In genomic region chr7:139595862-139596261, GRCm38 (mm10) we compare ENCODE assay signal across 26 mouse cellular contexts. TPM values are rescaled to one million over a fixed set of nuclear protein-coding genes. Genes with fewer than 3 reads are reported as not detected.
DNase-seq lines count a peak whose midpoint lies in the region; ATAC-seq lines count a peak whose summit lies in the region.
"Had no signal": no experiment of that assay in that cellular context is flagged by ENCODE, and none has a peak within 500 bp of the region (broad histone marks: within the 10 kb centered on the region; RNA-seq: fewer than 3 reads in every experiment).

No protein-coding gene starts in this region.

- DNase-seq in 3134 (ENCODE audit: extremely low read depth, insufficient read length, low spot score) (peak; percentile 53), 3T3-L1 (ENCODE audit: low read depth, low spot score) (peak; percentile 21)
- no peak for DNase-seq in cerebellum, adult 18-20 months
- DNase-seq: adrenal gland, adult 8-10 months; adrenal gland, postnatal 25 days; cerebellum, adult 11-12 months; cerebellum, adult 9-10 months; cerebellum, postnatal 14 days; embryo, embryonic 11 days; gastrocnemius, postnatal 25 days; heart, adult 2 months had no signal

- peak; percentile 88 for ATAC-seq in common myeloid progenitor, adult 5-6 weeks (replicated peaks; ENCODE audit: low read depth, poor library complexity, severe bottlenecking)
- ATAC-seq in megakaryocyte progenitor cell, adult 5-6 weeks (replicated peaks; ENCODE audit: poor library complexity) = peak; percentile 73
- no peak for ATAC-seq in kidney, embryonic 15.5 days (replicated peaks; ENCODE audit: low FRiP score)
- ATAC-seq: activated CD4-positive, CD25-positive, alpha-beta regulatory T cell, adult 4 months; forebrain, embryonic 15.5 days; intestine, postnatal 0 days had no signal

- H3K36me3 ChIP-seq in kidney, embryonic 15.5 days = no peaks in the 10 kb centered on the region
- H3K36me3 ChIP-seq: embryonic facial prominence, embryonic 10.5 days; embryonic facial prominence, embryonic 13.5 days; forebrain, embryonic 12.5 days; forebrain, embryonic 15.5 days; hindbrain, embryonic 10.5 days had no signal

- H3K4me2 ChIP-seq in kidney, embryonic 15.5 days = no peak overlapping the region
- H3K4me2 ChIP-seq: embryonic facial prominence, embryonic 13.5 days; forebrain, embryonic 12.5 days; forebrain, embryonic 15.5 days; heart, embryonic 11.5 days; hindbrain, embryonic 14.5 days had no signal

- no peaks in the 10 kb centered on the region for H3K4me1 ChIP-seq in kidney, embryonic 15.5 days
- H3K4me1 ChIP-seq: embryonic facial prominence, embryonic 10.5 days; forebrain, embryonic 12.5 days; forebrain, embryonic 15.5 days; hindbrain, embryonic 10.5 days had no signal

- H3K27ac ChIP-seq in kidney, embryonic 15.5 days = no peak overlapping the region
- H3K27ac ChIP-seq: embryonic facial prominence, embryonic 10.5 days; embryonic facial prominence, embryonic 13.5 days; forebrain, embryonic 12.5 days; forebrain, embryonic 15.5 days; heart, adult 2 months; hindbrain, embryonic 10.5 days; hindbrain, embryonic 14.5 days had no signal

- no peak overlapping the region for H3K9ac ChIP-seq in kidney, embryonic 15.5 days
- H3K9ac ChIP-seq: embryonic facial prominence, embryonic 13.5 days; forebrain, embryonic 12.5 days; forebrain, embryonic 15.5 days; hindbrain, embryonic 14.5 days had no signal

- no peaks in the 10 kb centered on the region for H3K9me3 ChIP-seq in kidney, embryonic 15.5 days (replicated peaks)
- H3K9me3 ChIP-seq: embryonic facial prominence, embryonic 10.5 days; embryonic facial prominence, embryonic 13.5 days; forebrain, embryonic 12.5 days; forebrain, embryonic 15.5 days; hindbrain, embryonic 10.5 days had no signal

- no peak overlapping the region for H3K4me3 ChIP-seq in kidney, embryonic 15.5 days (replicated peaks)
- H3K4me3 ChIP-seq: embryonic facial prominence, embryonic 10.5 days; embryonic facial prominence, embryonic 13.5 days; erythroblast, embryonic 14.5 days; forebrain, embryonic 12.5 days; forebrain, embryonic 15.5 days; heart, adult 2 months; hindbrain, embryonic 10.5 days had no signal

- WGBS in kidney, embryonic 15.5 days = 64% methylated on average over 6 of the region's 6 CpGs

- H3K27me3 ChIP-seq in kidney, embryonic 15.5 days = peaks cover 16% of the 10 kb centered on the region

RNA-seq across cellular contexts. Expression of gene Nkx6-2, which starts 13.3 kb away (rescaled TPM):
- not detected in 2 replicates for total RNA-seq in common myeloid progenitor, adult 5-6 weeks (2017)
- not detected in 2 replicates for total RNA-seq in megakaryocyte progenitor cell, adult 5-6 weeks (2015)
- not detected in 2 replicates for total RNA-seq in megakaryocyte progenitor cell, adult 5-6 weeks (2017)
- polyA plus RNA-seq in kidney, embryonic 15.5 days (2015; fragmentation: Nextera tagmentation; extraction: Ambion mirVana) = not detected in 2 replicates
- total RNA-seq: adrenal gland, postnatal 25 days; gastrocnemius, adult 8-10 months; gastrocnemius, postnatal 25 days had no signal
- polyA plus RNA-seq: activated CD4-positive, CD25-positive, alpha-beta regulatory T cell, adult 4 months; embryonic facial prominence, embryonic 13.5 days; erythroblast, embryonic 14.5 days; gonadal fat pad, adult 2 months had no signal

Comparison
In these comparisons a context has a peak if more than half of its experiments do, and no peak if none do; other contexts are left out.
1. DNase-seq: peak in 3134 (single experiment) and 3T3-L1 (single experiment); none in cerebellum, adult 18-20 months (0 of 2).